Mouse (Mus musculus) heart, adult 2 months (tissue): ENCODE data around the gene Pfdn5.

Experiments
- CTCF ChIP-seq: fragments of 200-600 bp; IDR thresholded peaks from 2 replicates; pipeline ENCODE4 v1.8.1; 2022; ENCODE audit warnings: antibody characterized with exemption, mild to moderate bottlenecking, moderate library complexity
- EP300 ChIP-seq: fragments of 200-500 bp; IDR thresholded peaks from 2 replicates; pipeline ENCODE4 v1.6.1; 2011; ENCODE audit warnings: low read depth, low read length, control low read depth; ENCODE audit not compliant: insufficient read depth
- POLR2A ChIP-seq: fragments of 200-500 bp; IDR thresholded peaks from 2 replicates; pipeline ENCODE4 v1.6.1; 2011; ENCODE audit warnings: mild to moderate bottlenecking, low read depth, low read length, control low read depth; ENCODE audit not compliant: insufficient read depth

DNA sequence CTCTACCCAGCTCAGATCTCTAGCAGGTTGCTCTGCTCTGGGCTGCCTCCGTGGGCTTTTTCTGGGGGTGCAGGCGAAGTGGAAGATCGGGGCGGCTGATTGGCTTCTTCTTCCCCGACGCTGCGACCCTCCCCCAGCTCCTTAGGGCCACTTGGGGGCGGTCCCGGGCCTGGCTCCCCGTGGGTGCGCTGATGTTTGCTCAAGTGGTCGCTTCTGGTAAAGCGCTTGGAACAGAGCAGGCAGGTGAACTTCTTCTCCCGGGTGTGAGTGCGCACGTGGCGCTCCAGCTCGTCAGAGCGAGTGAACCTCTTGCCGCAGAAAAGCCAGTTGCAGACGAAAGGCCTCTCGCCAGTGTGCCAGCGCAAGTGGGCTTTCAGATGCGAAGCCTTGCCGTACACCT is 32.2 kb downstream of the Pfdn5 start:
- TF ChIP-seq POLR2A, result no peak
- TF ChIP-seq CTCF, result no peak
- TF ChIP-seq EP300, result no peak
